Mouse (Mus musculus) CD4-positive, CD25-positive, alpha-beta regulatory T cell, adult 4 months (primary cell): Measurements from ENCODE around the gene Pole4. TPM values are rescaled to one million over a fixed set of nuclear protein-coding genes. Genes with fewer than 3 reads are reported as not detected.

Experiments
- ATAC-seq: one replicate; pipeline ENCODE4 v1.8.0; 2017
- polyA plus RNA-seq, 2 experiments: library from polyadenylated mRNA; unstranded; fragments of 100-300 nt; shearing (Covaris generic); gene quantifications; one replicate each; pipeline ENCODE4 v1.2.1; 2017

The Pole4 gene
- polyA plus RNA-seq, 2 experiments from 2014 or later, result 42.8 to 72.2 TPM

DNA sequence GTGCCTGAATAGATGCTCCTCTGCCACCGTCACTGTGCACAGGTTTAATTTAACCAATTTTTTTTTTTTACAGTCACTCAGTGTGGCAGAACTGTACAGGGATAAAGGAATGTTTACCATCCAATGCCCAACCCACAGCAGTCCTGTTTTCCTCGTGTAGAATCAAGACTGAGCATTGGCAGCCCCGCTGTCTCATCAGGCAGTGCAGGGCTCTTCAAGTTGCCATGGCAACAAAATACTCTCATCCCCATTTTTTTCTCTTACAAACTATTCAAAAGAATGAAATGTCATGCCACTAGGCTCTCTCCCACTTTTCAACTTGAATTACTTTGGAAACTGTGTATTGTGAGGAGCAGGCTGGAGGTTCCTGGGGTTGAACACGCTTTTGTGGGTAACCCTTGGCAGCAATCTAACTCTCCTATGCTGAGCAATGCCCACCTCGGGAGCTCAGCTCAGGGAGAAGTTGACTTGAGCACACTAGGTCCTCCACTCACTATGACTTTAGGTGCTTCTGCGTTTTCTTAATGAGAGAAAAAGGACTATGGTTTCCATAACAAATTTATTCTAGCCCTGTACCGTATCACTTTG is 95.7 kb downstream of the Pole4 start:
- ATAC-seq, result no peak

DNA sequence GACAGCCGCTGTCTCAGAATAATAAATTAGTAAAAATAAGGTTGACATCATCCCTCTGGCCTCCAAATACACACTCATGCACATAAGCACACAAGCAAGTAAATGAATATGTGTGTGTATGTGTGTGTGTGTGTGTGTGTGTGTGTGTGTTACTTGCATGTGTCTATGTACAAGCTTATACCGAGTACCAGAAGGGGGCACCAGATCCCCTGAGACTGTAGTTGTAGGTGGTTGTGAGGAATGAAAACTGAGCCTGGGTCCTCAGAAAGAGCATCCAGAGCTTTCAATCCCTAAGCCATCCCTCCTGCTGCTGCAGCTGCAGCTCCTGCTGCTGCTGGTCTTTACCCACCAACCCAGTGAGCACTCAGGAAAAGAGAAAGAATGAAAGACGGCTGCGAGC is 96.4 kb downstream of the Pole4 start:
- ATAC-seq, result no peak

DNA sequence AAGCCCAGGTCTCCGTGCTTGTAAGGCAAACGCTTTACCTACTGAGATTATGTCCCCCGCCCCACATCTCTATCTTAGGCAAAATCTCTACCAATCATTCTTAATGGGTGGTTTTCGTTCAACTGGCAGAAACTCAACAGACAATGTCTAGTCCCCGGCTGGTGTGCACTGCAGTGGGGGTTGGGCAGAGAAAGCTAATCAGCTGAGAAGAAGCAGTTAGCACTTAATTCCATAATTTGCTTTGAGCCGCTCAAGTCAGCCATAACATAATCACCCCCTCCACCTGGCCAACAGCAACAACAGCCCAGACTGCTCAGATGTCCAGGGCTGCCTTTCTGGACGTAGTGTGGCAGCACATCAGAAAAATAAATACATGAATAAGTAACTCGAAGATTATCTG is 100.4 kb downstream of the Pole4 start:
- no peak for ATAC-seq

DNA sequence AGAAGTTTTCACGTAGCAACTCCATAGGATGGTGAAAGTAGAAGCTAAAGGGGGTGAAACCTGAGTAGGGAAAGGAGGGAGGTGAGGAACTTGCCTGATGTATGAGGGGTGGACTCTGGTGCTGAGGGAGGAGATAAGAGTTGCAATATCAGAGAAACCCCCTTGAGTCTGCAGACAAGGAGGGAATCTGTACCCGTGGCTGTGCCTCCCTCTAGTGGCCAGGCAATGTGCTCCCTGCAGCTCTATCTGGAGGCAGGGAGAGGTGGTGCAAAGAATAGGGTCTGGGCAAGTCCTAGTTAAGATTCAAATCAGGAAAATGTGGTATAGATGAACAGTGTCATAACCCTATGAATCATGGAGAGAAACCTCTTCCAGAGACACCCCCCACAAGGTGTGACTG is 101.5 kb downstream of the Pole4 start:
- ATAC-seq, result no peak

DNA sequence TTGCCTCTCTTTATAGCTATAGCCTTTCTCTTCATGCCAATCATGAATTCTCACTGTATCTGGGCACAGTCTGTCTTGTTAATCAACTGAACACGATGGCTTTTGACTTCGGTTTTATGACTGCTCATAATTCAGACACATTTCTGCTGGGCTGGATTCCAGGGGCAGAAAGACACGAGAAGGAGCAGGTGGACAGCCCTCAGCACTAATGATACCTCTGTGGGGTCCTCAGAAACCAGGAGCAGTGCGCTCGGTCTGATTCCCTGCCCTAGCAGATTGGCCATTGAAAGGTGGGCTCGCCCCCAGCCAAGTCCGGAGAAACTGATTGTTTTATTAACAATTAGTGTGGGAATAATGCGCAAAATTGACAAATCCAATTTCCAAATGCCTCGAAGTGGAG is 101.9 kb downstream of the Pole4 start:
- ATAC-seq, result no peak

DNA sequence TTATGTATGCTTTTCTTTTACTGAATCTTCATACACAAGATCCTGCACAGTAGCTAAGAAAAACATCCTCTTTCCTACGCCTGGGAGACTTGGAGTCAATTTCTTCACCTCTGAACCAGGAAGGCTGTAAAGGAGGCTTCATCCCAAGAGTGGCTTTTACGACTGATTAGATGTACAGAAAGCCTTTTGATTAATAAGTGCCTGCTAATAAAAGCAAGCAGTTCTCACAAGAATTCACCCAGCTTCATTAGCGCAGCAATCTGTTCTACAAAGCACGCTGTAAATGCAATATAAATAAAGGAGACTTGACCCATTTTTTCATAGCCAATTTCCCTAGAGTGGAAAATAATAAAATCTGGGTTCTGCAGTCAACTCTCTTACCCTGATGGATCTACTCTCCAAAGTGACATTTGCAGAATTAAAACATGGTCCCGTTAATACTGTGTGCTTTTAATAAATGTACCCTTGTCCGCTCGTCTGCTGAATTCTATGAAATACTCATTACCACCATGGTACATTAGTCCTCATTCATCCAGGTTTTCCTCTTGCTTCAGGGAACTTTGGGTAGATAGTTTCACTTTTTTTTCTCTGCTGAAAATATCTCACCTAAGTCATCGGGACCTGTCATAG is 109.6 kb downstream of the Pole4 start:
- ATAC-seq, result no peak

DNA sequence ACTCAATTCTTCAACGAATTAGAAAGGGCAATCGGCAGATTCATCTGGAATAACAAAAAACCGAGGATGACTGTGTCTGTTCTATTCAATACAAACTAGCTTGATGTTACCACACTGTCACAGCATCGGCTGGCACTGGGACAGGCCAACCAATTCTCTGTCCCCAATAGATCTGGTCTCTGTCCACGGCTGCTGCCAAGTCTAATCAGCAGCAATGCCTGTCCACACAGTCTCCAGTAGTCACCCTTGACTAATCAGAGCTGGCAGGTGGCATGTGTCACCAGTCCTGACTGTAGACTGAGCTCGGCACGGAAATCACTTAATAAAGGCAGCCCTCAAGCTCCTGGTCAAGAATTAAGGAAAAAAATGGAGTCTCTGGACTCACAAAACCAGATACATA is 115.8 kb downstream of the Pole4 start:
- no peak for ATAC-seq

DNA sequence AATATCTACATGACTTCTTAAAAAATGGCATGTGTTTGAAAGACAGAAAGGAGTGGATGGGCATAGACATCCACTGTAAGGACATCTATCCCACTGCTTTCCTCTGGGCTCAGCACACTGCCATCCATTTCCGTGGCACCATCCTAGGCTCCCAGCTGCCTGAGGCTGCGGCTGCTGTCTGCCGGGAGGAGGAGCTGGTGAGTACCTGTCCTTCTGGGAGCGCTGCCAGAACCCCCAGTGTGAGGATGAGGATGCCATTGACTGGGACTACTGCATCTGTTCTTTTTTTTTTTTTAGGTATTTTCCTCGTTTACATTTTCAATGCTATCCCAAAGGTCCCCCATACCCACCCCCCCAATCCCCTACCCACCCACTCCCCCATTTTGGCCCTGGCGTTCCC is 119.8 kb downstream of the Pole4 start:
- ATAC-seq, result no peak

DNA sequence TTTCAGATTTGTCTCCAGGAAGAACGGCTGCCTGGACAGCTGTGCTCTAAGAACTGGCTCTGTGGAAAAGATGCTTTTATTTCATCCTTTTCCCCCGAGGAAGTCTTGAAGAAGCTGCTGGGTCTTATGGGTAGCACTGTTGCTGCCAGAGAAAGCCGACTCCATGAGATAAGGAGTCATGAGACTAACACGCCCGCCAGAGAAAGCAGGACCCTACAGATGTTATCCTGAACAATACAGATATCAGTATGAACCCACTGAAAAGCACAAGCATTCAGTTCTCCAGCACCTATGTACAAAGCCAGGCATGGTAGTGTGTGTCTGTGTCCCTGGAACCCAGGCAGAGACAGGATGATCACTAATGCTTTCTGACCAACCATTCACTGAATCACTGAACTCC is 129.7 kb downstream of the Pole4 start:
- no peak for ATAC-seq

Other genes starting within 250 kb of the Pole4 start
- 1 to 10 TPM; 3.0 TPM for gene Hk2, start 69.1 kb upstream of the Pole4 start, polyA plus RNA-seq
- 1 to 10 TPM; 2.3 to 3.1 TPM for gene Sema4f, start 234.4 kb upstream of the Pole4 start, polyA plus RNA-seq
- 1 to 10 TPM in 1 of 2 experiments, under 1 TPM in 1; 0.94 to 1.4 TPM for gene M1ap, start 241.5 kb upstream of the Pole4 start, polyA plus RNA-seq